Mouse (Mus musculus) liver, adult 2 months (tissue): ENCODE measurements around the gene Zcchc13. TPM values are rescaled to one million over a fixed set of nuclear protein-coding genes. Genes with fewer than 3 reads are reported as not detected.

ENCODE experiments used
- DNase-seq: peaks from one replicate; pipeline ENCODE4 v3.0.0-alpha.2; 2011; ENCODE audit warnings: low read depth, low spot score; ENCODE audit errors: extremely low read depth
- H3K27ac ChIP-seq: fragments of 200-500 bp; replicated peaks from 2 replicates; pipeline ENCODE4 v1.5.1; 2012; ENCODE audit warnings: low read depth, mild to moderate bottlenecking, control low read depth, inconsistent platforms, low read length; ENCODE audit not compliant: insufficient read depth
- H3K27me3 ChIP-seq: fragments of 200-500 bp; 2 replicates; pipeline ENCODE4 v1.6.1; 2012; ENCODE audit warnings: mild to moderate bottlenecking, moderate library complexity, low read length, inconsistent platforms; ENCODE audit not compliant: control insufficient read depth, insufficient read depth
- H3K36me3 ChIP-seq: fragments of 200-500 bp; 2 replicates; pipeline ENCODE4 v1.6.1; 2012; ENCODE audit warnings: low read length, inconsistent platforms; ENCODE audit not compliant: control insufficient read depth, insufficient read depth
- H3K4me1 ChIP-seq: fragments of 200-500 bp; 2 replicates; pipeline ENCODE4 v1.6.1; 2011; ENCODE audit warnings: low read length; ENCODE audit not compliant: control insufficient read depth, insufficient read depth
- H3K4me3 ChIP-seq: fragments of 200-500 bp; 2 replicates; pipeline ENCODE4 v1.5.1; 2011; ENCODE audit warnings: low read depth, mild to moderate bottlenecking, control low read depth, low read length, moderate library complexity; ENCODE audit not compliant: insufficient read depth
- H3K79me2 ChIP-seq: fragments of 200-500 bp; 2 replicates; pipeline ENCODE4 v1.6.1; 2012; ENCODE audit warnings: inconsistent platforms, mild to moderate bottlenecking, low read length, moderate library complexity; ENCODE audit not compliant: control insufficient read depth, insufficient read depth
- H3K9ac ChIP-seq: fragments of 200-500 bp; 2 replicates; pipeline ENCODE4 v1.6.1; 2012; ENCODE audit warnings: low read depth, mild to moderate bottlenecking, control low read depth, inconsistent platforms, low read length
- CTCF ChIP-seq: fragments of 200-500 bp; IDR thresholded peaks from 2 replicates; pipeline ENCODE4 v1.5.1; 2011; ENCODE audit warnings: low read depth, low read length, control low read depth
- POLR2A ChIP-seq: fragments of 200-500 bp; IDR thresholded peaks from 2 replicates; pipeline ENCODE4 v1.6.1; 2011; ENCODE audit warnings: low read length, control low read depth; ENCODE audit not compliant: insufficient read depth; ENCODE audit errors: extremely low read depth
- WGBS: fragments of 180-500 bp; shearing (Covaris S2); methylation state at CpG from one replicate; pipeline ENCODE4 v1.1.7; 2018; 5-methylcytosine and 5-hydroxymethylcytosine counted together
- polyA plus RNA-seq: library from polyadenylated mRNA; depleted of rRNA; stranded (reverse); fragments of >200 nt; gene quantifications from 2 replicates; pipeline ENCODE4 v1.2.3, GENCODE M21; 2012; rRNA removed
- total RNA-seq: library from RNA; depleted of rRNA; stranded (reverse); fragments of >200 nt; gene quantifications from 2 replicates; pipeline ENCODE4 v1.2.3, GENCODE M21; 2014; rRNA removed

Zcchc13 gene
- total and polyA plus RNA-seq, 2 experiments: not detected

GRCm38 (mm10) chrX:103674674-103675073 lies 44.3 kb downstream of the Zcchc13 start:
- DNase-seq: peak; percentile 49
- Histone ChIP-seq H3K4me3 (no peak overlapping the region), H3K27ac (no peak overlapping the region), H3K27me3 (no peaks in the 10 kb centered on the region), H3K79me2 (no peaks in the 10 kb centered on the region), H3K9ac (no peak overlapping the region), H3K36me3 (no peaks in the 10 kb centered on the region), H3K4me1 (no peaks in the 10 kb centered on the region)
- no peak for TF ChIP-seq CTCF
- no peak for TF ChIP-seq POLR2A
- 14% methylated on average over 2 of the region's 2 CpGs for WGBS

Other genes starting within 250 kb of the Zcchc13 start
- gene Tsx, start 216.1 kb upstream of the Zcchc13 start, total RNA-seq: not detected in 2 replicates
- gene Tsx, start 216.1 kb upstream of the Zcchc13 start, polyA plus RNA-seq: 0.11 TPM in 1 of 2 replicates, not detected in the other
- gene Gm26992, start 208.6 kb upstream of the Zcchc13 start, total RNA-seq: not detected in 2 replicates
- not detected in 2 replicates for gene Gm26992, start 208.6 kb upstream of the Zcchc13 start, polyA plus RNA-seq
- gene Slc16a2, start 191.4 kb downstream of the Zcchc13 start, total RNA-seq: 32.7 and 42.4 TPM in 2 replicates
- gene Slc16a2, start 191.4 kb downstream of the Zcchc13 start, polyA plus RNA-seq: 150 and 197 TPM in 2 replicates